Mouse (Mus musculus) spleen, adult 18-20 months (tissue): ENCODE data around the gene Vmn2r20.
"Not testable (repeated sequence)": the region's sequence is repeated elsewhere in the genome, so short reads cannot be mapped to it uniquely, and the experiment has no call there.

ENCODE experiments used
- DNase-seq, 2 experiments: peaks; one replicate each; pipeline ENCODE4 v3.0.0; 2022; ENCODE audit warnings: mixed read lengths in 2 of 2

The Vmn2r20 gene

GRCm38 (mm10) chr6:123418016-123418415 lies at the start of gene Vmn2r20:
Gene Vmn2r20, minus strand, starts transcription at chr6:123418116.
- not testable (repeated sequence) for DNase-seq

GRCm38 (mm10) chr6:123424413-123424812 lies 6.5 kb upstream of the Vmn2r20 start:
- not testable (repeated sequence) for DNase-seq

GRCm38 (mm10) chr6:123406918-123407665 lies 10.8 kb downstream of the Vmn2r20 start:
- not testable (repeated sequence) for DNase-seq

- not testable (repeated sequence) for DNase-seq
These were observed 29.1 kb downstream of the Vmn2r20 start for GRCm38 (mm10) chr6:123388824-123389223.

- no peak for DNase-seq
These were observed 71.8 kb downstream of the Vmn2r20 start for GRCm38 (mm10) chr6:123346141-123346540.

GRCm38 (mm10) chr6:123340093-123340492 lies 77.8 kb downstream of the Vmn2r20 start:
- no peak for DNase-seq

- no peak for DNase-seq
These were observed 85.4 kb downstream of the Vmn2r20 start for GRCm38 (mm10) chr6:123332503-123332902.
